Mouse (Mus musculus) lung, embryonic 16.5 days (tissue): ENCODE data around the gene Tmem151a. TPM values are rescaled to one million over a fixed set of nuclear protein-coding genes. Genes with fewer than 3 reads are reported as not detected.

Experiments
- ATAC-seq: fragments of 200-750 bp; cut with Nextera tagmentation; 2 replicates; pipeline ENCODE4 v1.8.0; 2017; ENCODE audit warnings: low read depth, mild to moderate bottlenecking, moderate library complexity
- H3K27ac ChIP-seq: fragments of 300-500 bp; sonication (generic); 2 replicates; pipeline ENCODE4 v1.5.1; 2014; ENCODE audit warnings: mild to moderate bottlenecking, control low read depth, low read length
- H3K27me3 ChIP-seq: fragments of 300-500 bp; sonication (generic); 2 replicates; pipeline ENCODE4 v1.6.1; 2014; ENCODE audit warnings: low read depth, low read length, mixed read lengths; ENCODE audit not compliant: control insufficient read depth, insufficient read depth
- H3K36me3 ChIP-seq: fragments of 300-500 bp; sonication (generic); 2 replicates; pipeline ENCODE4 v1.6.1; 2014; ENCODE audit warnings: low read length; ENCODE audit not compliant: control insufficient read depth, insufficient read depth
- H3K4me1 ChIP-seq: fragments of 300-500 bp; sonication (generic); replicated peaks from 2 replicates; pipeline ENCODE4 v1.6.1; 2014; ENCODE audit warnings: low read length, mixed read lengths; ENCODE audit not compliant: control insufficient read depth, insufficient read depth
- H3K4me2 ChIP-seq: fragments of 300-500 bp; sonication (generic); 2 replicates; pipeline ENCODE4 v1.6.1; 2014; ENCODE audit warnings: low read depth, low read length, control low read depth
- H3K4me3 ChIP-seq: fragments of 300-500 bp; sonication (generic); 2 replicates; pipeline ENCODE4 v1.5.1; 2014; ENCODE audit warnings: mild to moderate bottlenecking, low read length, control low read depth
- H3K9ac ChIP-seq: fragments of 300-500 bp; sonication (generic); 2 replicates; pipeline ENCODE4 v1.6.1; 2014; ENCODE audit warnings: low read length, control low read depth
- H3K9me3 ChIP-seq: fragments of 300-500 bp; sonication (generic); 2 replicates; pipeline ENCODE4 v1.6.1; 2016; ENCODE audit warnings: low read length; ENCODE audit not compliant: control insufficient read depth
- WGBS: fragments of 180-500 bp; shearing (Covaris S2); extraction: QIAGEN DNeasy Blood & Tissue Kit; methylation state at CpG from one replicate; pipeline ENCODE4 v1.1.7; 2014; 5-methylcytosine and 5-hydroxymethylcytosine counted together
- polyA plus RNA-seq: library from polyadenylated mRNA; unstranded; fragments of >200 nt; fragmentation: Nextera tagmentation; extraction: Ambion mirVana; gene quantifications from 2 replicates; pipeline ENCODE4 v1.2.1, GENCODE M21; 2015

Gene Tmem151a
- polyA plus RNA-seq, 1 experiment from 2014 or later, result 3.6 TPM

DNA sequence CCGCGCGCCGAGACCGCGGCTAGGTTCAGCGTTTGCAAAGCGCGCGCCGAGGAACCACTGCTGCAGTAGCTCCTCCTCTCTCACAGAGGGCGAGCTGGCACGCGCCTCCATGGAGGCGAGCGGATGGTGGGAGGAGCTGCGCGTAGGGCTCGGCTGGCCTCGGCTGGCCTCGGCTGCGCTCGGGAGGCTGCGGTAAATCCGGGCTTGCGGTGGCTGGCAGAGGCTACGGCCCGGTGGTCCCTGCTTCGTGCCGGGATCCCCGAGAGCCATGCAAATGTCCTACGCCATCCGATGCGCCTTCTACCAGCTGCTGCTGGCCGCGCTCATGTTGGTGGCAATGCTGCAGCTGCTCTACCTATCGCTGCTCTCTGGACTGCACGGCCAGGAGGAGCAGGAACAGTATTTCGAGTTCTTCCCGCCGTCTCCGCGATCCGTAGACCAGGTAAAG lies 46.6 kb downstream of the Tmem151a start, which contains the start of the genes B4gat1 and AC124502.3:
Gene B4gat1 (plus strand): TSS at position 118 of the 448 bp plus-strand sequence.
Gene AC124502.3 (plus strand): TSS at position 183 of the 448 bp plus-strand sequence.
- H3K27ac ChIP-seq, result peak within 1 kb of the TSS; percentile 82
- H3K4me2 ChIP-seq, result peak within 1 kb of the TSS; percentile 99
- no peaks in the 10 kb centered on the region for H3K36me3 ChIP-seq
- ATAC-seq, result peak; percentile 94
- peak within 1 kb of the TSS; percentile 96 for H3K9ac ChIP-seq
- H3K9me3 ChIP-seq, result no peaks in the 10 kb centered on the region
- H3K4me3 ChIP-seq, result peak within 1 kb of the TSS; percentile 97
- H3K4me1 ChIP-seq, result peaks cover 25% of the 10 kb centered on the region
- WGBS, result under 1% methylated on average over 43 of the region's 44 CpGs
- H3K27me3 ChIP-seq, result no peaks in the 10 kb centered on the region

DNA sequence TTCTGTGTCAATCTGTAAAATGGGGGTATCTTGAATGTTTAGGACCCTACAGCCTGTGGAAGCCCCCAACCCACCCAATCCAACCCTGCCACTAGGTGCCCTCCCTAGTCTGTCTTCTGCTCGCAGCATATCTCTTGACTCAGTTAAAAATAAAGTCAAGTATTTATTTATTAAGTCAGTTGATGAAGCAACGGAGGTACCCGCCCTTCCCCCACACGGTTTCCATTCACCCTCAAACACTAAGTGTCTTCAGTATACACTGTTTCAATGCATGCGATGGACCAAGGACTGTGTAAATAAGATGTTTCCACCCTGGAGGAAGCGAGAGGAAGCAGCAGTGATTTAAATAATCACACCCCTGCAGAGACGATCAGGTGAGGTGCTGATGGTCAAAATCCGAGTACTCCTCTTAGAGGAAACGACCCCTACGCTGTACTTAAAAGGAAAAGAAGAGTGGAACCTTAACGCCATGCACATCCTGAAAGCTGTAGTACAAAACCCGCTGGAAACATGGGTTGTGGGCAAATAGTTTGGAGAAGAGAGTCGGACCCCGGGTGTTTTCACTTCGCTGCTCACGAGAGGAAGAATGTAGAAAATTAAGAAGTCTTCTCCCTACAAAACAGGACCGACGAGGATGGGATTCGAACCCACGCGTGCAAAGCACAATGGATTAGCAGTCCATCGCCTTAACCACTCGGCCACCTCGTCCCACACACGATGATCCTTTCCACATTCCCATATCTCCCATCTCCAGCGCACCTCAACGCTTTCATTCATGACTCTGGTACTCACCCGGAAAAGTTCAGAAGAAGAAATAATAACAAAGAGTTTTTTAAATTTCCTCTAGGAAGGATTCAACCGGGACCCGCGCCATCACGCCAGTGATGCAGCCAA lies 47.4 kb downstream of the Tmem151a start:
- WGBS, result 1% methylated on average over 32 of the region's 32 CpGs
- Histone ChIP-seq H3K27me3 (no peaks in the 10 kb centered on the region), H3K27ac (peak overlapping the region; percentile 82)

DNA sequence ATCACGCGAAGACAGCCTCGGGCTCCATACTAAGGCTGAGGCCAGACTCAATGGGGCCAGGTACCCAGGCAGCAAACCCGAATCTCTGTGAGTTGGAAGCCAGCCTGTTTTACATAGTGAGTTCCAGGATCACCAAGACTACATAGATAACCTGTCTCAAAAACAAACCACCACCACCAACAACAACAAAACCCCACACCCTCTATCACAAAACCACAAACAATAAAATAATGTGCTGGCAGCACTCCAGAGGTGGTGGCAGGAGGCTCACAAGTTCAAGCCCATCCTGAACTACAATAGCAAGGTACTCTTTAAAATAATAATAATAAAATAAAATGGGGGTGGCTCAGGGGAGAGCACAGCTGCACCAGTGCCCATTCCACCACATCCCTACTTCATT lies 48.8 kb downstream of the Tmem151a start:
- Histone ChIP-seq H3K27ac (no peak overlapping the region), H3K27me3 (no peaks in the 10 kb centered on the region), H3K36me3 (no peaks in the 10 kb centered on the region), H3K4me3 (no peak overlapping the region), H3K4me1 (peaks cover 20% of the 10 kb centered on the region), H3K9me3 (no peaks in the 10 kb centered on the region), H3K4me2 (no peak overlapping the region), H3K9ac (no peak overlapping the region)
- no peak for ATAC-seq
- WGBS, result 78% methylated on average over 4 of the region's 4 CpGs

More for the DNA sequence above, 47.4 kb downstream of the Tmem151a start:
- H3K36me3 ChIP-seq, result no peaks in the 10 kb centered on the region
- ATAC-seq, result peak; percentile 40
- H3K9ac ChIP-seq, result peak overlapping the region; percentile 96
- peak overlapping the region; percentile 99 for H3K4me2 ChIP-seq
- peaks cover 25% of the 10 kb centered on the region for H3K4me1 ChIP-seq
- peak overlapping the region; percentile 97 for H3K4me3 ChIP-seq
- H3K9me3 ChIP-seq, result no peaks in the 10 kb centered on the region

DNA sequence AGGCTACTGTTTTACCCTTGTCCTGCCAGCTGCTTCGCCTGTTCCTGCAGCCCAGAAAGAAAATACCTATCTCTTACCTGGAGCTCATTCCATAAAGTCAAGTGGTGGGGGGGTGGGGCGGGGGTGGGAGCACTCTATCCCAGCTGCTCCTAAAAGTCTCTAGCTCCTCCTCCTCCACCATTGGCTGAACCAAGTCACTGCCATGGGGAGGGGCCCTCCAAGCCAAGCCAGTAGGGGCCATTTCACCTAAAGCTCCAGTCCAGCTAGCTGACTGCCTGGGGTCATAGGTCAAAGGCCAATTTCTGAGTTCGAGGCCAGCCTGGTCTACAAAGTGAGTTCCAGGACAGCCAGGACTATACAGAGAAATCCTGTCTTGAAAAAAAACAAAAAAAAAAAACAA lies 52.6 kb downstream of the Tmem151a start:
- ATAC-seq, result 0 out of 2 replicates have a peak, but pooled peaks have one; percentile 41
- 51% methylated on average over 3 of the region's 3 CpGs for WGBS

DNA sequence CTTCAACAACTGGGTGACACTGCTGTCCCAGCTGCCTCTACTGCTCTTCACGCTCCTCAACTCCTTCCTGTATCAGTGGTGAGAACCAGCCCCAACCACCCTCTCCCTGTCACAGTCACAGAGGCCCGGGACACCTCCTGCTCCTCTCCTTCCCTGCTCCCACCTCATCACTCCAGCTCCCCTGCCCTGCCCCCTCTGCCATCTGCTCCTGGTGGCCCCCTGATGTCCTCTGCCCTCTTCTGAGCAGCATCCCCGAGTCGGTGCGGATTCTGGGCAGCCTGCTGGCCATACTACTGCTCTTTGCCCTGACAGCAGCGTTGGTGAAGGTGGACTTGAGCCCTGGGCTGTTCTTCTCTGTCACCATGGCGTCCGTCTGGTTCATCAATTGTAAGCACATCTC lies 59.2 kb downstream of the Tmem151a start:
- H3K9ac ChIP-seq, result no peak overlapping the region
- H3K4me1 ChIP-seq, result 0 out of 2 replicates have a peak, but pooled peaks cover 6% of the 10 kb centered on the region
- no peaks in the 10 kb centered on the region for H3K9me3 ChIP-seq
- 0 out of 2 replicates have a peak, but pooled peaks cover 2% of the 10 kb centered on the region for H3K36me3 ChIP-seq
- H3K4me3 ChIP-seq, result no peak overlapping the region
- no peaks in the 10 kb centered on the region for H3K27me3 ChIP-seq
- ATAC-seq, result no peak
- WGBS, result 85% methylated on average over 8 of the region's 8 CpGs
- H3K4me2 ChIP-seq, result no peak overlapping the region
- no peak overlapping the region for H3K27ac ChIP-seq

More for the DNA sequence above, 52.6 kb downstream of the Tmem151a start:
- Histone ChIP-seq H3K9me3 (no peaks in the 10 kb centered on the region), H3K9ac (no peak overlapping the region), H3K4me2 (no peak overlapping the region), H3K27ac (no peak overlapping the region), H3K4me1 (no peaks in the 10 kb centered on the region; the same call in 1 of the 2 replicates), H3K36me3 (0 out of 2 replicates have a peak, but pooled peaks cover 1% of the 10 kb centered on the region), H3K4me3 (no peak overlapping the region), H3K27me3 (no peaks in the 10 kb centered on the region)

DNA sequence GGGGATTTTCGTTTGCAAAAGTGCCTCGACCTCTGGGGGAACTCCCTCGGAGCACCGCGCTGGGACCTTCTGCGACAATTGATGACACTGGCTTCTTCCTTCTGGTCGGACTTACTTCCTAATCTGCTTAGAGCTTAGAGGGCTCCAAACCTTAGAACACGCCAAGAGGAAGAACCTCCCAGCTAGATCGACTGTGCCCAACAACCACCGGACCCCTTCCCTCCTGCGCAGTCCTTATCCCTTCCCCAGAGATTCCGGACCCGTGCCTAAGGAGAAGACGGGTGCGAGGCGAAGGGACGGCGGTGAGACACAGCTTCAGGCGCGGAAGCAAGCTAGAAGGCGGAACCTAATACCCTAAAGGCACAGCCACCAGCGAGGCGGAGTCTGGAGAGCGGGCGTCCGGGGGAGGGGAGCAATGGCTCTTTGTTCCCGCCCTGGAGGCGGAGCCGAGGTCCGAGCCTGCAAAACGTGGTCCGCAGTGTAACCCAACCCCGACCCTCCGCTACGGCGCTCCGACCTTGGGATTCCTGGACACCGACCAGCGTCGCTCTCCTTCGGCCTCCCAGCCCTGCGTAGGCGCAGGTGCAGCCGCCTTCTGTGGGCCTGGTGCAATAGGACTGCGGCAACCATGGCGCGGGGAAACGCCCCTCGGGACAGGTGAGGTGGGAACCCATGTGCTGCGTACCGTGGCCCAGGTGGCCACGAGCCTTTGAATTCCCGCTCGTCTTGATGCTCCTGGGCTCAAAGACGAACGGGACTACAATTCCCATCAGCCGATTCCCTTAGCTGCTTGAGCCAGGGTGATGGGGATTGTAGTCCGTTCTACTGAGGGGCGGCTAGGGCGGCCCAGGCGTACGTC lies 61.5 kb downstream of the Tmem151a start, which contains the start of gene Slc29a2:
Gene Slc29a2 (plus strand): TSS at position 240 of the 859 bp plus-strand sequence.
- Histone ChIP-seq H3K4me3 (peak within 1 kb of the TSS; percentile 58), H3K4me1 (0 out of 2 replicates have a peak, but pooled peaks cover 6% of the 10 kb centered on the region), H3K27me3 (no peaks in the 10 kb centered on the region), H3K4me2 (peak within 1 kb of the TSS; percentile 78), H3K9me3 (no peaks in the 10 kb centered on the region), H3K9ac (peak within 1 kb of the TSS; percentile 83), H3K36me3 (0 out of 2 replicates have a peak, but pooled peaks cover 2% of the 10 kb centered on the region), H3K27ac (peak within 1 kb of the TSS; percentile 86)
- under 1% methylated on average over 62 of the region's 62 CpGs for WGBS
- peak; percentile 98 for ATAC-seq

DNA sequence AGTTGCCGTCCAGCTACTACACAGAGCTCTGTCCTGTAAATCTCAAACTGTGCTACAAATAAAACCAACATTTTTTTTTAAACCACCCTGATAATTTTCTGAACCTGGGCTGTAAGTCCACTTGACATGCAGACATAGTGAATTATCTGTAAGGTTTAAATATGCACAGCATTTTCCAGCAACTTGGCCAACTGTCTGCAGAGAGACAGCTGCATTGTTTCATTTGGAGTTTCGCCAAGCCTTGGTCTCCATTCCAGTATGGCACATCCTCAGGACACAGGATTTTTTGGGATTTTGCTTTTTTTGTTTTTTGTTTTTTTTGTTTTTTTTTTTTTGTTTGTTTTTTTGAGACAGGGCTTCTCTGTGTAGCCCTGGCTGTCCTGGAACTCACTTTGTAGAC lies 63.9 kb downstream of the Tmem151a start:
- Histone ChIP-seq H3K4me2 (no peak overlapping the region), H3K4me1 (peaks cover 9% of the 10 kb centered on the region), H3K4me3 (no peak overlapping the region), H3K27me3 (no peaks in the 10 kb centered on the region), H3K27ac (no peak overlapping the region), H3K9ac (no peak overlapping the region), H3K36me3 (no peaks in the 10 kb centered on the region), H3K9me3 (no peaks in the 10 kb centered on the region)
- no peak for ATAC-seq
- WGBS, result 78% methylated on average over 2 of the region's 2 CpGs
